Mouse (Mus musculus) embryonic stem cell, embryonic (primary cell): ENCODE measurements around the gene Rrp15.

Experiments
- CTCF ChIA-PET, 4 experiments: fragments of 300-600 bp in 2 of 4; fragments of 350-600 bp in 2 of 4; sonication (Branson Sonifier 250); formaldehyde crosslinking; loops; one replicate each; lab custom pipeline; 2022; ENCODE audit warnings: inconsistent platforms in 2 of 4; lab: Charles Lee
- POLR2A ChIA-PET, 4 experiments: fragments of 300-600 bp in 2 of 4; fragments of 350-600 bp in 2 of 4; sonication (Branson Sonifier 250); formaldehyde crosslinking; loops; one replicate each; lab custom pipeline; 2022; ENCODE audit warnings: antibody characterized with exemption in 4 of 4, inconsistent platforms in 1 of 4; lab: Charles Lee

Rrp15 gene

GRCm38 (mm10) chr1:186721846-186722245 lies 27.3 kb downstream of the Rrp15 start:
- POLR2A ChIA-PET: interaction anchor here in 3 of 4 experiments (0.6 to 2.5 kb wide), 9 partner anchors 8 to 278 kb away, joined by 3 to 10 read pairs (median 4); partner anchors contain the start of genes Rrp15 (in 2 of the 3) and Tgfb2 (in 1 of the 3)
- CTCF ChIA-PET: interaction anchor here (0.6 to 2.0 kb wide), 39 partner anchors 9 to 1875 kb away, joined by 3 to 14 read pairs (median 4); partner anchors contain the start of gene Tgfb2 (in 2 of the 4)

DNA sequence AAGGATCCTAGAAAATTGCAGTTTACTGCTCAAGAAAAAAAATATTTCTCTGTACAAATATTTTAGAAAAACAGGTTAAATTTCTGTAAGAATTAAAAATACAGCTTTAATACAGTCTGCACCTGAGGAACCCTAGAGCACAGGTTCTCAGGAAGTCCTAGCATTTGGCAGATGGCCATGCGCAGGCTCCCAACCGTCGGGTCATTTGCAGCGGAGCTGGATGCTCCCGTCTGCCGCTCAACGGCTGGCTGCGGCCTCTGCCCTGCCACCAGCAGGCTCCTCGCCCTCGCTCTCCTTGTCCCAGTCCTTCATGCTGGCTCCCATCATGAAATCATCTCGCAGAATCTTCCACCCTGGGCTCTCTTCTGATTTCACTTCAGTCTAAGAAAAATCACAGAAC lies 28.0 kb downstream of the Rrp15 start:
- ChIA-PET POLR2A (interaction anchor here in 2 of 4 experiments (1.4 to 2.5 kb wide), 4 partner anchors 15 to 28 kb away, joined by 4 to 10 read pairs (median 7); partner anchors contain the start of genes Rrp15 (in 1 of the 2) and Tgfb2 (in 1 of the 2)), CTCF (interaction anchor here (0.6 to 2.0 kb wide), 13 partner anchors 8 to 1037 kb away, joined by 3 to 14 read pairs (median 4); partner anchors contain the start of gene Tgfb2 (in 1 of the 4))

GRCm38 (mm10) chr1:186719708-186720107 lies 29.4 kb downstream of the Rrp15 start:
- CTCF ChIA-PET: interaction anchor here (0.6 to 1.7 kb wide), 21 partner anchors 9 to 1269 kb away, joined by 3 to 10 read pairs (median 3); partner anchors contain the start of gene Tgfb2 (in 1 of the 4)
- POLR2A ChIA-PET: interaction anchor here in 3 of 4 experiments (0.5 to 3.1 kb wide), 8 partner anchors 8 to 1228 kb away, joined by 3 to 15 read pairs (median 4); partner anchors contain the start of gene Rrp15 (in 1 of the 3)

GRCm38 (mm10) chr1:186718881-186719280 lies 30.3 kb downstream of the Rrp15 start:
- CTCF ChIA-PET: interaction anchor here in 3 of 4 experiments (0.6 to 1.5 kb wide), 3 partner anchors 185 to 267 kb away, joined by 3 to 10 read pairs (median 4); no protein-coding TSS in a partner anchor
- POLR2A ChIA-PET: interaction anchor here in 2 of 4 experiments (0.5 to 3.1 kb wide), 2 partner anchors 10 to 25 kb away, joined by 3 to 15 read pairs; no protein-coding TSS in a partner anchor

DNA sequence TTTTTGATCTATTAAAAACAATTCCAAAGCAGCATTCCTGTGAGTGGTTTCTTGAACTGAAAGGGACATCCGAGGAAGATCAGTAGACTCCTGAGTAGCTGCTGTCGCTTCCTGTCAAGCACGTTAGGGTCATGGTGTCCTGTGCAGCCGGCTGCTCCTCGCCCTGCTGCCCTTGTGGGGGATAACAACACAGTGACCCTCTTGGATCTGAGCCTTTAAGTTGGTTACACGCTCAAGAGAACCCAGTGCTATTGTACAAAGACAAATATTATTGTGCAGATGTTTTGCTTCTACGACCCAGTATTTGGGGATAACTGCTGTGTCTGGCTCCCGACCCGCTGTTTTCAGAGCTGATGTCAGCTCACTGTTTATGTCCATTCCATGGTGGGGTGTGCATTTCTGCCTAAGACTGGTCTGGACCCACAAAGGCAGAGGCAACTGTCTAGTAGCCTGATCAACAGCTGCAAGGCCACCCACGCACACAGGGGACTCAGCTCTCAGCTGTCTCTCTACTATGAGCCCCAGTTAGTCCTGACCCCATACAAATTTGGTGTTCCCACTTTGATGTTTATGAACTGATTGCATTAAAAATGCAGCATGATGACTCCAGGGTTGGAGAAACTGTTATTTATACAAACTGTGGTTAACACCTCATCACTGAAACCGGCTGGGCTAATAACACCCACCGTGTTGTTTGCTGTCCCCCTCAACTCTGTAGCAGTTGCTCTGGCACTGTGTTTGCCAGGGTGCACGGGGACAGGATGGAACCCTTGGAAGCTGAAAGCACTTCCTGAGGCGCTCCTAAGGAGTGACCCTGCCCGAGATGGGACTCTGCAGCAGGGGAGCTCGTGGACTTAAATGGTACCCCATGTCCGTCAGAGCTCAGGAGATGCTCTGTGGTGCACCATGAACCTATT lies 33.9 kb downstream of the Rrp15 start:
- ChIA-PET POLR2A (interaction anchor here in 2 of 4 experiments (0.5 to 2.2 kb wide), 6 partner anchors 9 to 330 kb away, joined by 3 to 7 read pairs (median 4); partner anchors contain the start of gene Tgfb2 (in 1 of the 2)), CTCF (interaction anchor here in 3 of 4 experiments (0.5 to 1.2 kb wide), 5 partner anchors 16 to 978 kb away, joined by 3 to 4 read pairs (median 4); no protein-coding TSS in a partner anchor)

DNA sequence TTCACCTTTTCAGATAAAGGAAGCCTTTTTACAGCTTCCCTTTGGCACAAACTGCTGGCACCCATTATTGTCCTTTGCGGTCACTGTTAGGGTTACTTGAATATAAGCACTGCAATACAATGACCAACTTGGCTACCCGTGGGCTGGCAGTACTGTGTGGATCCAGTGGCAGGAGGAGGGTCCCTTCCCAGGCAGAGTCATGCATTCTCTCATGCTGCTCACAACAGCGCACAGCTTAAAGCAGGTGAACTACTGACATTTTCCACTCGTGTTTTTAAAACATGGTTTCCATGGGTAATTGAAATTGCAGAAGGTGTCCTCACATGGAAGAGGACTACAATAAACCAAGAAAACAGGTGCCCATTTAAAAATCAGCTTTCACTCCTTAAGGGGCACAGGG lies 34.9 kb downstream of the Rrp15 start:
- POLR2A ChIA-PET: interaction anchor here in 2 of 4 experiments (0.5 to 1.7 kb wide), 5 partner anchors 8 to 221 kb away, joined by 3 to 8 read pairs (median 4); partner anchors contain the start of gene Tgfb2 (in 1 of the 2)
- CTCF ChIA-PET: interaction anchor here in 3 of 4 experiments (0.6 to 2.0 kb wide), 3 partner anchors 257 to 1168 kb away, joined by 3 to 10 read pairs (median 5); no protein-coding TSS in a partner anchor

DNA sequence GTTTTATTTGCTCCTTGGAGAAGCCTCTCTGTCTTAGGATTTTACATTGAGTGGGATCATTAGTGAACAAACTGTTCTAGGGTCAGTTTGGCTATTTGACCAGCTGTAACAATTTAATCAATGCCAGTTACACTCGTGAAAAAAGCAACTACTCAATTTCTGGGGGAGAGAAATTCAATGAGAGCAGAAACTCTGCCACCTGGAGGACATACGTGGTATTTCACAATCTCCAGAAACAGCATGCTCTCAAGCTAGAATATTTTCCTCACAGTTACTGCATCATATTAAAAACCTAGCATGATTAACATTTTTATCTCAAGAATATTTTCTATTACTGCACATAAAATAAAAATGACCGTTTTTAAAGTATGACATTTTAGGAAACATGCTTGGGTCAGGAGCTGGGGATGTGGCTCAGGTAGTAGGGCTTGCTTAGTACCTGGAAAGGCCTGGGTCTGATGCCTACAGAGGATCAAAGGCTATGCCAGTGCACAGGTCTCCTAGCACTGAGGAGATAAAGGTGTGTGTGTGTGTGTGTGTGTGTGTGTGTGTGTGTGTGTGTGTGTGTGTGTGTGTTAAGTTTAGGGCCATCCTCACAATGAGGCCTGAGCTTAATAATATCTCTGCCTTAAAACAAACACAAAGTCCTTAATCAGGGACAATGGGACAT lies 36.2 kb downstream of the Rrp15 start:
- CTCF ChIA-PET: interaction anchor here (0.5 to 2.3 kb wide), 25 partner anchors 9 to 1212 kb away, joined by 3 to 22 read pairs (median 3); no protein-coding TSS in a partner anchor
- POLR2A ChIA-PET: interaction anchor here in 1 of 4 experiments (0.6 to 1.7 kb wide), 3 partner anchors 10 to 1071 kb away, joined by 4 to 8 read pairs (median 6); no protein-coding TSS in a partner anchor

- POLR2A ChIA-PET: interaction anchor here in 3 of 4 experiments (0.5 to 1.9 kb wide), 10 partner anchors 8 to 1203 kb away, joined by 3 to 10 read pairs (median 3); partner anchors contain the start of genes Lyplal1 (in 1 of the 3) and Rrp15 (in 1 of the 3)
- CTCF ChIA-PET: interaction anchor here in 3 of 4 experiments (0.5 to 1.3 kb wide), 6 partner anchors 12 to 1975 kb away, joined by 3 to 5 read pairs (median 4); no protein-coding TSS in a partner anchor
Observed at GRCm38 (mm10) chr1:186705915-186706248, 43.3 kb downstream of the Rrp15 start, which contains the start of gene Tgfb2. Gene Tgfb2, minus strand, starts transcription at chr1:186705989.

GRCm38 (mm10) chr1:186705203-186705914 lies 43.8 kb downstream of the Rrp15 start:
- ChIA-PET POLR2A (interaction anchor here in 3 of 4 experiments (0.5 to 1.9 kb wide), 10 partner anchors 9 to 625 kb away, joined by 3 to 10 read pairs (median 3); partner anchors contain the start of genes Lyplal1 (in 1 of the 3) and Rrp15 (in 1 of the 3)), CTCF (interaction anchor here in 3 of 4 experiments (0.5 to 1.3 kb wide), 6 partner anchors 12 to 1975 kb away, joined by 3 to 5 read pairs (median 4); no protein-coding TSS in a partner anchor)

DNA sequence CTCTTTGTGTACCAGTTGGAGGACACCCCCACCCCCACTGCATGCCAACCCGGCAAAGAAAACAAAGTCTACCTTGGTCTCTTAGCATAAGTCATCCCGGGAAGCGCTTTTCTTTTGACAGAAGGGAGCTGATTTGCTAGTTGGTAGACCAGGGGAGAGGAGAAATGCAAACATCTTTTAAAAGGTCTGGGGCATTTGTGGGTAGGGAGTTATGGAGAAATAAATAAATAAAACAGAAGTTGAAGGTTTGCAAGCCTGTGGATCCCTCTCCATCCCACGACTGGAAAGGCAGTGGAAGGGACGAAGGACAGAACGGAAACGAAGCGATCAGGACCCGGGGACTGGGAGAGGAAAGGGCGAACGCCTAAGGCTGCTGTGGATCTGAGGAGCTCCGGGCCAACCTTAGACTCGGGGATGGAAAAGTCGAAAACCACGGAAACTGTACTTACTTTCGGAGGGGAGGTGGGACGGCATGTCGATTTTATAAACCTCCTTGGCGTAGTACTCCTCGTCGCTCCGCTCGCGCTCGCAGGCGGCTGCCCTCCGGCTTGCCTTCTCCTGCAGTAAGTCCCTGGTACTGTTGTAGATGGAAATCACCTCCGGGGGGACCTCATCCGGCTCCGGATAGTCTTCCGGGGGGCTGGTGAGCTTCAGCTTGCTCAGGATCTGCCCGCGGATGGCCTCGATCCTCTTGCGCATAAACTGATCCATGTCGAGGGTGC lies 45.0 kb downstream of the Rrp15 start:
- ChIA-PET CTCF (interaction anchor here in 1 of 4 experiments (1.3 kb wide), 1 partner anchor 18 kb away, joined by 5 read pairs; no protein-coding TSS in a partner anchor), POLR2A (interaction anchor here in 2 of 4 experiments (0.7 to 1.5 kb wide), 3 partner anchors 11 to 194 kb away, joined by 3 read pairs; no protein-coding TSS in a partner anchor)

GRCm38 (mm10) chr1:186703256-186703979 lies 45.7 kb downstream of the Rrp15 start:
- CTCF ChIA-PET: interaction anchor here in 1 of 4 experiments (1.3 kb wide), 1 partner anchor 19 kb away, joined by 5 read pairs; no protein-coding TSS in a partner anchor
- POLR2A ChIA-PET: interaction anchor here in 2 of 4 experiments (0.7 to 1.5 kb wide), 3 partner anchors 12 to 193 kb away, joined by 3 read pairs; no protein-coding TSS in a partner anchor

GRCm38 (mm10) chr1:186702391-186703255 lies 46.5 kb downstream of the Rrp15 start:
- ChIA-PET CTCF (no interaction called here), POLR2A (interaction anchor here in 1 of 4 experiments (1.1 kb wide), 1 partner anchor 13 kb away, joined by 3 read pairs; no protein-coding TSS in a partner anchor)

DNA sequence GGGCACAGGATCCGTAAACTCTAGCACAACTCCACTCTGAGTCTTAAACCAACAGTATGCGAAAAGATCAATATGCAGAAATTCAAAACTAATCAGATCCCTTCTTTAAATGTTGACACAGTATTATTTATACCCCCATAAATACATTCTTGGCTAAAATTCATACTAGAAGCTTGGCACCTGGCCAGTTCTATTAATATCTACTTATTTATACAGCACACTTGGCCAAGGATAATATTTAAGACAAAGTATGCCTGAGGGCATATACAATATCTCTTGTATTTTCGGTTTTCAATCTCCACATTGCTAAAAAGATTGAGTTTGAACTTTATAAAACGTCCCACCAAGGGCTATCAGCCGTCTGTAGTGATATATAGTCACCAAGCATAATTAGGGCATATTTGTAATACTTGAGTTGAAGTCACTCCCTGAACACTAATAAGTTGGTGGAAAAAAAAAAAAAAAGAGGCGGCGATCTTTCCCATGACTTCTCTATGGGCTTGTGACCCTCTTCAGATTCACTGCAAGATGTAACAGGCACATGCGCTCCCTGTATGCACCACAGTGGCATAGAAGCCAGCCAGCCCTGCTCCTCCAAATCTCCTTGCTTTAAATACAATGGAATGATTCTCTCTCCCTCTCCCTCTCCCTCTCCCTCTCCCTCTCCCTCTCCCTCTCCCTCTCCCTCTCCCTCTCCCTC lies 47.8 kb downstream of the Rrp15 start:
- ChIA-PET CTCF (interaction anchor here in 1 of 4 experiments (0.6 kb wide), 1 partner anchor 1200 kb away, joined by 4 read pairs; no protein-coding TSS in a partner anchor), POLR2A (interaction anchor here in 2 of 4 experiments (0.6 to 0.9 kb wide), 2 partner anchors 16 to 515 kb away, joined by 3 read pairs; no protein-coding TSS in a partner anchor)
